In the genomic region with DNA sequence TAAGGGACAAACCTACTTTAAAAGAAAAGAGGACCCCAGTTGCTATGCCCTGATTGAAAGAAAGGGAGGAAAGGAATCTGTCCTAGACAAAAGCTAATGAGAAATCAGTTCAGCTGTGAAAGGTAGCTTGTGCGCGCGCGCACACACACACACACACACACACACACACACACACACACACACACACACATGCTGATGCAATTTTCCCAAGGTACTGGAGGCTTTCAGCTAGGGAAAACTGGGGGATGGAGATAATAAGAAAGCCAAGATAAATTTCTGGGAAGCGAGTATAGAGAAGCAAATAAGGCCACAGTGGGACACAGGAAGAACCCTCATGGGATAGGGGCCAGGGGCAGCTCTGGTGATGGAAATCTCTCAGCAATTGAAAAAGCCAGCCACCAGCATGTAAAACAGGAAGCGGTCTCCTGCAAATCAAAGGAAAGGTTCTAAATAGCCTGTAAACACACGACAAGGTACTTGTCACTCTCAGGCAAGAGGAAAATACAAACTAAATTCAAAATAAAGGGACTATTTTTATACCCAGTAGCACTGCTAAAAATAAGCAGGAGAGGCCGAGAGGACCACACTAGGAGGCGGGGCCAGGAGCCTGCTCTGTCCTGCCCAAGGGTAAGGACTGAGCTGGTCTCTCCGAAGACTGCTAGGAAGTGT, we compare ENCODE assay signal across 10 mouse cellular contexts. TPM values are rescaled to one million over a fixed set of nuclear protein-coding genes. Genes with fewer than 3 reads are reported as not detected.
A peak's percentile ranks its signal among the peaks of the same experiment; 100 is the strongest.
DNase-seq lines count a peak whose midpoint lies in the region.
"Had no signal": no experiment of that assay in that cellular context is flagged by ENCODE, and none has a peak within 500 bp of the region (broad histone marks: within the 10 kb centered on the region; RNA-seq: fewer than 3 reads in every experiment).

No protein-coding gene starts in this region.

- intact Hi-C loops in heart, postnatal 36 days (cut with DNase I) = loop anchor here (2.0 kb wide), 1 partner anchor 51 kb away; no protein-coding TSS in a partner anchor

- peak; percentile 14 to 26 for DNase-seq in adrenal gland, postnatal 36 days
- no peak for DNase-seq in adrenal gland, adult 18-20 months (ENCODE audit: low spot score in 2 of 2)
- DNase-seq in lung, postnatal 25 days (ENCODE audit: low spot score) = peak; percentile 3
- DNase-seq in lung, adult 18-20 months = no peak
- DNase-seq in heart, postnatal 36 days = peak; percentile 45 to 46
- peak; percentile 60 for DNase-seq in retina, embryonic 14.5 days (ENCODE audit: low spot score)
- no peak for DNase-seq in cerebellum, postnatal 10 days
- DNase-seq in cerebellum, adult 11 months = no peak
- DNase-seq: cerebellum, adult 2 months; thymus, postnatal 36 days had no signal

RNA-seq across cellular contexts. Expression of a gene that starts 31.1 kb away (rescaled TPM):
- 10 to 100 TPM; 17.5 to 19.6 TPM for total RNA-seq in adrenal gland, postnatal 36 days (2021)
- total RNA-seq in adrenal gland, adult 18-20 months (2021) = 10 to 100 TPM; 19.5 to 20.1 TPM
- 10 to 100 TPM; 16.8 to 17.3 TPM for total RNA-seq in heart, postnatal 36 days (2021)

RNA-seq across cellular contexts. Expression of a gene that starts 33.3 kb away (rescaled TPM):
- 10 to 100 TPM; 24.3 to 34.8 TPM for total RNA-seq in adrenal gland, postnatal 36 days (2021)
- 10 to 100 TPM; 19.2 to 24.1 TPM for total RNA-seq in adrenal gland, adult 18-20 months (2021)
- total RNA-seq in heart, postnatal 36 days (2021) = 10 to 100 TPM; 17.8 to 19.3 TPM

Comparison
In these comparisons a context has a peak if more than half of its experiments do, and no peak if none do; other contexts are left out.
1. DNase-seq: peak in adrenal gland, postnatal 36 days (2 of 2), lung, postnatal 25 days (single experiment), heart, postnatal 36 days (2 of 2) and retina, embryonic 14.5 days (single experiment); none in adrenal gland, adult 18-20 months (0 of 2), lung, adult 18-20 months (0 of 2), cerebellum, postnatal 10 days (0 of 2) and cerebellum, adult 11 months (single experiment).